Mouse (Mus musculus) MEL (cell line): ENCODE measurements around the gene Hlcs. TPM values are rescaled to one million over a fixed set of nuclear protein-coding genes. Genes with fewer than 3 reads are reported as not detected.

Experiments used
- DNase-seq: peaks from one replicate; pipeline ENCODE4 v3.0.0; 2011; ENCODE audit warnings: low read depth, low spot score
- H3K27ac ChIP-seq: 2 replicates; pipeline ENCODE4 v1.5.1; 2012; ENCODE audit warnings: low read depth, mild to moderate bottlenecking, control low read depth, low read length, moderate library complexity; ENCODE audit not compliant: control insufficient read depth
- H3K27me3 ChIP-seq, 2 experiments: fragments of 150-350 bp in 1 of 2; sonication (generic) in 1 of 2; 2 replicates each; pipeline ENCODE4 v1.6.1; 2012; ENCODE audit warnings: low read length in 2 of 2, mild to moderate bottlenecking in 2 of 2, improper control_type of control experiment in 1 of 2, moderate library complexity in 1 of 2; ENCODE audit not compliant: insufficient read depth in 2 of 2, control insufficient read depth in 1 of 2
- H3K36me3 ChIP-seq, 2 experiments: 2 replicates each; pipeline ENCODE4 v1.6.1; 2012 to 2014; ENCODE audit warnings: low read length in 2 of 2, improper control_type of control experiment in 1 of 2, inconsistent platforms in 1 of 2, mild to moderate bottlenecking in 1 of 2; ENCODE audit not compliant: insufficient read depth in 2 of 2, control insufficient read depth in 1 of 2
- H3K4me1 ChIP-seq, 2 experiments: fragments of 150-350 bp in 1 of 2; sonication (generic) in 1 of 2; 2 replicates each; pipeline ENCODE4 v1.6.1; 2012; ENCODE audit warnings: low read length in 2 of 2, improper control_type of control experiment in 1 of 2, mild to moderate bottlenecking in 1 of 2; ENCODE audit not compliant: insufficient read depth in 2 of 2, control insufficient read depth in 1 of 2
- H3K4me3 ChIP-seq, 2 experiments: fragments of 150-350 bp in 1 of 2; sonication (generic) in 1 of 2; 2 replicates each; pipeline ENCODE4 v1.5.1; 2012; ENCODE audit warnings: low read depth in 2 of 2, low read length in 2 of 2, mild to moderate bottlenecking in 2 of 2, moderate library complexity in 2 of 2, control low read depth in 1 of 2, improper control_type of control experiment in 1 of 2; ENCODE audit not compliant: control insufficient read depth in 1 of 2, insufficient read depth in 1 of 2
- H3K79me2 ChIP-seq: 2 replicates; pipeline ENCODE4 v1.6.1; 2012; ENCODE audit warnings: mild to moderate bottlenecking, low read length, moderate library complexity; ENCODE audit not compliant: control insufficient read depth, poor library complexity, insufficient read depth
- H3K9ac ChIP-seq: 2 replicates; pipeline ENCODE4 v1.6.1; 2012; ENCODE audit warnings: low read depth, mild to moderate bottlenecking, control low read depth, low read length, moderate library complexity; ENCODE audit not compliant: control insufficient read depth, poor library complexity, severe bottlenecking
- H3K9me3 ChIP-seq: fragments of 150-350 bp; sonication (generic); replicated peaks from 2 replicates; pipeline ENCODE4 v1.6.1; 2012; ENCODE audit warnings: mild to moderate bottlenecking, low read length, improper control_type of control experiment, moderate library complexity; ENCODE audit not compliant: insufficient read depth
- BHLHE40 ChIP-seq: IDR thresholded peaks from 2 replicates; pipeline ENCODE4 v1.6.1; 2012; ENCODE audit warnings: low read depth, mild to moderate bottlenecking, inconsistent platforms, low read length, improper control_type of control experiment, borderline replicate concordance
- CTCF ChIP-seq, 3 experiments: IDR thresholded peaks in 2 of 3; conservative IDR thresholded peaks in 1 of 3; 2 replicates each; pipeline ENCODE4 v1.5.1; 2011 to 2012; ENCODE audit warnings: low read length in 3 of 3, low read depth in 2 of 3, mild to moderate bottlenecking in 2 of 3, improper control_type of control experiment in 1 of 3, inconsistent platforms in 1 of 3, mixed read lengths in 1 of 3, moderate library complexity in 1 of 3; ENCODE audit not compliant: control insufficient read depth in 1 of 3, insufficient read depth in 1 of 3, poor library complexity in 1 of 3, severe bottlenecking in 1 of 3
- EP300 ChIP-seq, 2 experiments: IDR thresholded peaks; 2 replicates each; pipeline ENCODE4 v1.6.1; 2011; ENCODE audit warnings: improper control_type of control experiment in 2 of 2, low read length in 2 of 2, low read depth in 1 of 2, mild to moderate bottlenecking in 1 of 2
- ETS1 ChIP-seq: IDR thresholded peaks from 2 replicates; pipeline ENCODE4 v1.6.1; 2012; ENCODE audit warnings: low read depth, mild to moderate bottlenecking, inconsistent platforms, low read length, improper control_type of control experiment, moderate library complexity
- GATA1 ChIP-seq: IDR thresholded peaks from 2 replicates; pipeline ENCODE4 v1.6.1; 2011; ENCODE audit warnings: low read depth, low read length, improper control_type of control experiment
- JUND ChIP-seq: IDR thresholded peaks from 2 replicates; pipeline ENCODE4 v1.6.1; 2011; ENCODE audit warnings: low read depth, mild to moderate bottlenecking, improper control_type of control experiment, low read length
- MAFK ChIP-seq: IDR thresholded peaks from 2 replicates; pipeline ENCODE4 v1.6.1; 2011; ENCODE audit warnings: low read depth, mild to moderate bottlenecking, low read length, improper control_type of control experiment, borderline replicate concordance
- MAX ChIP-seq: IDR thresholded peaks from 2 replicates; pipeline ENCODE4 v1.6.1; 2011; ENCODE audit warnings: low read length, improper control_type of control experiment
- MAZ ChIP-seq: IDR thresholded peaks from 2 replicates; pipeline ENCODE4 v1.6.1; 2012; ENCODE audit warnings: low read depth, mild to moderate bottlenecking, inconsistent platforms, low read length, improper control_type of control experiment
- MXI1 ChIP-seq: IDR thresholded peaks from 2 replicates; pipeline ENCODE4 v1.6.1; 2011; ENCODE audit warnings: mild to moderate bottlenecking, low read depth, low read length, improper control_type of control experiment
- MYC ChIP-seq: IDR thresholded peaks from 2 replicates; pipeline ENCODE4 v1.6.1; 2011; ENCODE audit warnings: low read depth, mild to moderate bottlenecking, low read length, improper control_type of control experiment, moderate library complexity
- NRF1 ChIP-seq: IDR thresholded peaks from 2 replicates; pipeline ENCODE4 v1.6.1; 2014; ENCODE audit warnings: low read depth, mild to moderate bottlenecking, inconsistent platforms, low read length, improper control_type of control experiment, moderate library complexity; ENCODE audit not compliant: poor library complexity, insufficient read depth, severe bottlenecking
- POLR2A ChIP-seq, 2 experiments: IDR thresholded peaks; 2 replicates each; pipeline ENCODE4 v1.6.1; 2011 to 2012; ENCODE audit warnings: low read length in 2 of 2, mild to moderate bottlenecking in 2 of 2, control low read depth in 1 of 2, improper control_type of control experiment in 1 of 2, low read depth in 1 of 2, moderate library complexity in 1 of 2; ENCODE audit not compliant: control insufficient read depth in 1 of 2, insufficient read depth in 1 of 2, poor library complexity in 1 of 2
- POLR2AphosphoS5 ChIP-seq: IDR thresholded peaks from 2 replicates; pipeline ENCODE4 v1.6.1; 2012; ENCODE audit warnings: low read depth, borderline replicate concordance, mild to moderate bottlenecking, inconsistent platforms, low read length, moderate library complexity, mixed read lengths
- RAD21 ChIP-seq: IDR thresholded peaks from 2 replicates; pipeline ENCODE4 v1.6.1; 2011; ENCODE audit warnings: mild to moderate bottlenecking, low read depth, low read length, improper control_type of control experiment
- RCOR1 ChIP-seq: IDR thresholded peaks from 2 replicates; pipeline ENCODE4 v1.6.1; 2012; ENCODE audit warnings: low read depth, mild to moderate bottlenecking, inconsistent platforms, low read length, improper control_type of control experiment
- SIN3A ChIP-seq: IDR thresholded peaks from 2 replicates; pipeline ENCODE4 v1.6.1; 2012; ENCODE audit warnings: low read length, improper control_type of control experiment, inconsistent platforms
- TAL1 ChIP-seq: IDR thresholded peaks from 2 replicates; pipeline ENCODE4 v1.6.1; 2012; ENCODE audit warnings: mild to moderate bottlenecking, inconsistent platforms, low read length, moderate library complexity, mixed read lengths
- TBP ChIP-seq: IDR thresholded peaks from 2 replicates; pipeline ENCODE4 v1.8.0; 2011; ENCODE audit warnings: low read depth, low read length, improper control_type of control experiment
- TCF12 ChIP-seq: IDR thresholded peaks from 2 replicates; pipeline ENCODE4 v1.6.1; 2014; ENCODE audit warnings: low read depth, mild to moderate bottlenecking, inconsistent platforms, low read length, improper control_type of control experiment, moderate library complexity
- USF1 ChIP-seq: IDR thresholded peaks from 2 replicates; pipeline ENCODE4 v1.6.1; 2014; ENCODE audit warnings: low read depth, mild to moderate bottlenecking, inconsistent platforms, low read length, improper control_type of control experiment, moderate library complexity
- USF2 ChIP-seq, 2 experiments: IDR thresholded peaks; 2 replicates each; pipeline ENCODE4 v1.6.1; 2011 to 2012; ENCODE audit warnings: improper control_type of control experiment in 2 of 2, low read length in 2 of 2, borderline replicate concordance in 1 of 2, inconsistent platforms in 1 of 2, low read depth in 1 of 2, mild to moderate bottlenecking in 1 of 2; ENCODE audit not compliant: insufficient read depth in 1 of 2
- ZC3H11A ChIP-seq: IDR thresholded peaks from 2 replicates; pipeline ENCODE4 v1.6.1; 2012; ENCODE audit warnings: low read depth, mild to moderate bottlenecking, inconsistent platforms, low read length, improper control_type of control experiment
- ZNF384 ChIP-seq: IDR thresholded peaks from 2 replicates; pipeline ENCODE4 v1.6.1; 2012; ENCODE audit warnings: low read depth, mild to moderate bottlenecking, inconsistent platforms, low read length, improper control_type of control experiment
- polyA plus RNA-seq, 2 experiments: library from polyadenylated mRNA; stranded (reverse) in 1 of 2; unstranded in 1 of 2; fragments of >175 nt in 1 of 2; fragments of >200 nt in 1 of 2; gene quantifications; 2 replicates each; pipeline versions ENCODE4 v1.2.1 to v1.2.4; 2012; ENCODE audit warnings: low replicate concordance in 2 of 2, low read depth in 1 of 2; ENCODE audit not compliant: insufficient read length in 2 of 2, insufficient read depth in 1 of 2, missing spikeins in 1 of 2
- total RNA-seq: library from RNA; depleted of rRNA; stranded (reverse); fragments of 300-350 nt; gene quantifications from 2 replicates; pipeline ENCODE4 v1.2.3, GENCODE M21; 2012

Gene Hlcs
- total and polyA plus RNA-seq, 3 experiments = 3.3 to 6.4 TPM; not detected in 1

DNA sequence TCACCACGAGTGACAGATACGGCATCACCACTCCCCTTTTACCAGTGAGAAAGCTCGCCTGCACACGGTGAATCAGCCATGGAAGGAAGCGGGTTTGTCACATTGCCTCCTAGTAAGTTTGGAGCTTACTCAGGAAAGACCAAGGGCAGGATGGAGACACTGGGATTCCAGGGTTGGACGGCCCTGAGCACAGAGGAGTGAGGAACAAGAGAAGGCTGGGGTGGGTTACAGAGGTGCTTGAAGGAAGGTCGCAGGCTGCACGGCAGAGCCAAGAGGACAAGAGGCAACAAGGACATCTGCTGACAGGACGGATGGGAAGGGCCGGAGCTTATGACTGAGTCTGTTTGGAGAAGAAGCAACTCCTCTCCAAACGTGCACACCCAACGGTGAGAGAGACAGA is 126.8 kb downstream of the Hlcs start:
- no peak for DNase-seq
- no peaks in the 10 kb centered on the region for H3K9me3 ChIP-seq
- H3K79me2 ChIP-seq = no peaks in the 10 kb centered on the region
- peaks cover 2 to 12% of the 10 kb centered on the region in 2 experiments for H3K4me1 ChIP-seq
- no peak overlapping the region for H3K27ac ChIP-seq
- no peaks in the 10 kb centered on the region for H3K27me3 ChIP-seq
- TF ChIP-seq MAZ (no peak), MAFK (no peak), USF1 (no peak), USF2 (IDR thresholded peaks at IDR 0.05; ENCODE audit: borderline replicate concordance in 1 of 2, insufficient read depth in 1 of 2, low read depth in 1 of 2, low read length in 2 of 2) (no peak), MXI1 (no peak), JUND (no peak), NRF1 (no peak), CTCF (IDR thresholded peaks at IDR 0.05 in 2 of 3, conservative IDR thresholded peaks at IDR 0.05 in 1 of 3; ENCODE audit: control insufficient read depth in 1 of 3, insufficient read depth in 1 of 3, low read depth in 2 of 3, low read length in 3 of 3, poor library complexity in 1 of 3, severe bottlenecking in 1 of 3) (no peak)
- TF ChIP-seq, all 39 proteins: peak for 0
- no peak overlapping the region for H3K4me3 ChIP-seq
- H3K9ac ChIP-seq = no peak overlapping the region
- H3K36me3 ChIP-seq = peaks cover 0 to 9% of the 10 kb centered on the region in 2 experiments; a peak in 2 of 4 replicates

DNA sequence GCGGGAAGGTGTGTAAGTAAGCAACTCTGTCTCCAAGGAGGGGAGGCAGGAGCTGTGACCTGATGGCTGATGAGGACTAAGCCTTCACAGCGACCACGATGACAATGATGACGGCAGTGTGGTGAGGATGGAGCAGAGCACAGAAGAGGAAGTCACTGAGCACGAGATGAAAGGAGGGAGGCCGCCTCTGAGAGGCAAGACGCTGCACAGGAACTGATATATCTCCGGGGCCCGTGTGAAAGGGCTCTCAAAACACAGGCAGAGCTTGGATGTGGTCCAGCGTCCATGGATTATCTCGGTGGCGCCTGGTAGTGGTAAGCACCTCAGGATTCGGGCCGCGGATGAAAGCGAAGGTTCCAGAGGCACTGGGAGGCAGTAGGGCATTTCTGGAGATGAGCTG is 127.9 kb downstream of the Hlcs start:
- peak overlapping the region in 1 of 2 experiments; percentile 17; a peak in 3 of 4 replicates for H3K4me3 ChIP-seq
- DNase-seq = peak; percentile 94
- peak; percentile 80; the same call in 1 of the 2 replicates for TF ChIP-seq MYC
- TF ChIP-seq EP300 (IDR thresholded peaks at IDR 0.05; ENCODE audit: low read depth in 1 of 2, low read length in 2 of 2) = peak; percentile 59 to 77
- TF ChIP-seq SIN3A = peak; percentile 69; the same call in 1 of the 2 replicates
- peak; percentile 77 for TF ChIP-seq TCF12
- TF ChIP-seq RCOR1 = peak; percentile 78
- peak; percentile 66 for TF ChIP-seq GATA1
- TF ChIP-seq POLR2A (IDR thresholded peaks at IDR 0.05; ENCODE audit: control insufficient read depth in 1 of 2, insufficient read depth in 1 of 2, low read depth in 1 of 2, low read length in 2 of 2, poor library complexity in 1 of 2) = no peak
- TF ChIP-seq MXI1 = peak; percentile 39; the same call in 1 of the 2 replicates
- TF ChIP-seq POLR2AphosphoS5 = no peak
- peak; percentile 91 for TF ChIP-seq ETS1
- TF ChIP-seq ZNF384 = no peak
- TF ChIP-seq MAZ = 0 out of 2 replicates have a peak, but pooled peaks have one; percentile 13
- TF ChIP-seq BHLHE40 = peak; percentile 92
- TF ChIP-seq MAX = peak; percentile 83
- TF ChIP-seq ZC3H11A = no peak
- peak; percentile 50 for TF ChIP-seq TAL1
- peak; percentile 66 for TF ChIP-seq TBP
- no peak for TF ChIP-seq RAD21

More for the DNA sequence above, 127.9 kb downstream of the Hlcs start:
- Histone ChIP-seq H3K27ac (peak overlapping the region; percentile 40), H3K4me1 (peaks cover 3 to 16% of the 10 kb centered on the region in 2 experiments), H3K36me3 (peaks cover 0 to 12% of the 10 kb centered on the region in 2 experiments; a peak in 2 of 4 replicates), H3K9me3 (no peaks in the 10 kb centered on the region), H3K9ac (peak overlapping the region; percentile 10; the same call in 1 of the 2 replicates), H3K27me3 (no peaks in the 10 kb centered on the region), H3K79me2 (no peaks in the 10 kb centered on the region)
